Mouse (Mus musculus) hindbrain, embryonic 11.5 days (tissue): ENCODE measurements around the gene Elmo2. TPM values are rescaled to one million over a fixed set of nuclear protein-coding genes. Genes with fewer than 3 reads are reported as not detected.
A peak's percentile ranks its signal among the peaks of the same experiment; 100 is the strongest.

Experiments used
- ATAC-seq: fragments of 200-750 bp; cut with Nextera tagmentation; 2 replicates; pipeline ENCODE4 v1.8.0; 2017; ENCODE audit warnings: mild to moderate bottlenecking, moderate TSS enrichment, moderate library complexity; ENCODE audit not compliant: low FRiP score
- DNase-seq: peaks from one replicate; pipeline ENCODE4 v3.0.0-alpha.2; 2015; ENCODE audit warnings: low spot score
- H3K27ac ChIP-seq: fragments of 300-500 bp; sonication (generic); 2 replicates; pipeline ENCODE4 v1.5.1; 2014; ENCODE audit warnings: mild to moderate bottlenecking, low read depth, low read length
- H3K27me3 ChIP-seq: fragments of 300-500 bp; sonication (generic); 2 replicates; pipeline ENCODE4 v1.6.1; 2014; ENCODE audit warnings: mild to moderate bottlenecking, low read length, moderate library complexity, mixed read lengths; ENCODE audit not compliant: control insufficient read depth, insufficient read depth
- H3K36me3 ChIP-seq: fragments of 300-500 bp; sonication (generic); 2 replicates; pipeline ENCODE4 v1.6.1; 2014; ENCODE audit warnings: mild to moderate bottlenecking, low read length, moderate library complexity, mixed read lengths; ENCODE audit not compliant: control insufficient read depth, insufficient read depth
- H3K4me1 ChIP-seq: fragments of 300-500 bp; sonication (generic); replicated peaks from 2 replicates; pipeline ENCODE4 v1.6.1; 2014; ENCODE audit warnings: low read length, mixed read lengths; ENCODE audit not compliant: control insufficient read depth, insufficient read depth
- H3K4me2 ChIP-seq: fragments of 300-500 bp; sonication (generic); replicated peaks from 2 replicates; pipeline ENCODE4 v1.6.1; 2014; ENCODE audit warnings: mild to moderate bottlenecking, low read depth, low read length
- H3K4me3 ChIP-seq: fragments of 300-500 bp; sonication (generic); 2 replicates; pipeline ENCODE4 v1.5.1; 2014; ENCODE audit warnings: low read depth, low read length
- H3K9ac ChIP-seq: fragments of 300-500 bp; sonication (generic); 2 replicates; pipeline ENCODE4 v1.6.1; 2014; ENCODE audit warnings: low read depth, low read length
- H3K9me3 ChIP-seq: fragments of 300-500 bp; sonication (generic); 2 replicates; pipeline ENCODE4 v1.6.1; 2016; ENCODE audit warnings: low read length; ENCODE audit not compliant: control insufficient read depth
- WGBS: fragments of 180-500 bp; shearing (Covaris S2); extraction: QIAGEN DNeasy Blood & Tissue Kit; methylation state at CpG from one replicate; pipeline ENCODE4 v1.1.7; 2014; 5-methylcytosine and 5-hydroxymethylcytosine counted together
- polyA plus RNA-seq: library from polyadenylated mRNA; unstranded; fragments of >200 nt; fragmentation: Nextera tagmentation; extraction: Ambion mirVana; gene quantifications from 2 replicates; pipeline ENCODE4 v1.2.1, GENCODE M21; 2014

The Elmo2 gene
- polyA plus RNA-seq, 1 experiment from 2014 or later, result 76.7 TPM

- H3K36me3 ChIP-seq, result peaks cover 8% of the 10 kb centered on the region; the same call in 1 of the 2 replicates
- no peak overlapping the region for H3K27ac ChIP-seq
- H3K4me1 ChIP-seq, result no peaks in the 10 kb centered on the region
- no peak for DNase-seq
- no peaks in the 10 kb centered on the region for H3K9me3 ChIP-seq
- no peak overlapping the region for H3K4me2 ChIP-seq
- no peaks in the 10 kb centered on the region for H3K27me3 ChIP-seq
- no peak overlapping the region for H3K9ac ChIP-seq
- no peak overlapping the region for H3K4me3 ChIP-seq
- ATAC-seq, result no peak
- WGBS, result 94% methylated on average over 11 of the region's 11 CpGs
These were observed 28.9 kb downstream of the Elmo2 start for GRCm38 (mm10) chr2:165297429-165297828.

DNA sequence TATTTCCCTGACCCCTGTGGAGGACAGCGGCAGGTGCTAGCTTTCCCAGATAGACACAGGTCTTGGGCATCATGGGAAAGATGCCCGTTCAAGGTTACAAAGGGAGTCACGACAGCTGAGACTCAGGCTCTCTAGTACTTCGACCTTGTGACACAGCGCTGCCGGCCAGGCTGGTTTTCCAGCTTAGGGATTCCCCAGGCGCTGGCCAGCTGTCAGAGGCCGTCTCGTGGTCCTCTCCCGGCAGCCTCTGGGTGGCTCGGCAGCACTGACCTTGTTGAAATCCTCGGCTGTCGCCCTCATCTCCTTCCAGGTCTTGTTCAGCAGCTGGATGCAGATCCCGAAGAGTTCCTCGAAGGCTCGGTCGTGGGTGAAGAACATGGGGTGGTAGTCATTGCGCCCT lies 29.7 kb downstream of the Elmo2 start:
- peaks cover 8% of the 10 kb centered on the region; the same call in 1 of the 2 replicates for H3K36me3 ChIP-seq
- no peaks in the 10 kb centered on the region for H3K4me1 ChIP-seq

DNA sequence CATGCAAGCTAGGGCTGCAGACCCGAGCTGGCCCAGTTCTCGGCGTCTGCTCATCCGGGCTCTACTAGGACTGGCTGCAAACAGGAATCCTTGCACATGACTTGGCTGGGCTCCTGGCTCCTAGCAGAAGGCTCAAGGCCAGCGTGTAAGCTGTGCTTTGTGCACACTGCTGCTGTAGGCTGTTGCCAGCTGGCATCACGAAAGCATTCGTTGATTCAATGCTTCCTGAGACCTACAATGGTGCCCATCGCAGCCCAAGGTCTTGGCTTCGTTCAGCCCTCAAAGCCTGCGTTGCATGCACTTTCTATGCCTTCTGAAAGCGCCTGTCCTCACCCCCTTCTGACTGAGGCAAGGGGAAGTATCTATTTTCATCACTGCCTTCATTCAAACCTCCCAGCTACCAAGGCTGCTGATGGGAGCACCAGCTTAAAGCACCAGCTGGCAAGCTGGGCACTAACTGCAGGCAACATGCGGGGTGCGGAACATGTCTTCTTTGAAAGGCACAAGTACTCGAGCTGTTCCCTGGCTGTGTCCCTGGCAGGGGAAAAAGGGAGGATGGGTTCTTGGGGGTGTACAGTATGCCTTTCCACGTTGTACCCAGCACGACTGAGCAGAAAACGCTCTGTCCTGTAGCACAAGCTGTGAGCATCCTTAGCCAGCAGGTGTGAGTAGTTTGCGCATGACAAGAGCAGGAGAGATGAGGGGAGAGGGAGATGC lies 37.8 kb downstream of the Elmo2 start:
- H3K36me3 ChIP-seq, result 0 out of 2 replicates have a peak, but pooled peaks cover 2% of the 10 kb centered on the region
- H3K9me3 ChIP-seq, result no peaks in the 10 kb centered on the region
- H3K4me1 ChIP-seq, result peaks cover 6% of the 10 kb centered on the region
- peak overlapping the region; percentile 81; the same call in 1 of the 2 replicates for H3K9ac ChIP-seq
- peak overlapping the region; percentile 82 for H3K4me3 ChIP-seq
- no peaks in the 10 kb centered on the region for H3K27me3 ChIP-seq
- H3K4me2 ChIP-seq, result peak overlapping the region; percentile 91
- DNase-seq (no peak), ATAC-seq (no peak; the same call in 1 of the 2 replicates)
- peak overlapping the region; percentile 10; the same call in 1 of the 2 replicates for H3K27ac ChIP-seq
- 71% methylated on average over 18 of the region's 18 CpGs for WGBS

More for the DNA sequence above, 29.7 kb downstream of the Elmo2 start:
- DNase-seq (no peak), ATAC-seq (no peak)
- H3K27me3 ChIP-seq, result no peaks in the 10 kb centered on the region
- no peak overlapping the region for H3K9ac ChIP-seq
- H3K9me3 ChIP-seq, result no peaks in the 10 kb centered on the region
- H3K27ac ChIP-seq, result no peak overlapping the region
- no peak overlapping the region for H3K4me3 ChIP-seq
- no peak overlapping the region for H3K4me2 ChIP-seq
- 86% methylated on average over 18 of the region's 18 CpGs for WGBS

GRCm38 (mm10) chr2:165287202-165287984 lies 38.9 kb downstream of the Elmo2 start, which contains the start of gene Slc35c2:
Gene Slc35c2 (minus strand): TSS chr2:165287869.
- H3K27me3 ChIP-seq, result no peaks in the 10 kb centered on the region
- DNase-seq (peak; percentile 97), ATAC-seq (peak; percentile 94)
- 1% methylated on average over 49 of the region's 49 CpGs for WGBS
- H3K9ac ChIP-seq, result peak within 1 kb of the TSS; percentile 81
- peak within 1 kb of the TSS; percentile 82 for H3K4me3 ChIP-seq
- peaks cover 6% of the 10 kb centered on the region for H3K4me1 ChIP-seq
- peak within 1 kb of the TSS; percentile 17; the same call in 1 of the 2 replicates for H3K27ac ChIP-seq
- H3K9me3 ChIP-seq, result no peaks in the 10 kb centered on the region
- peak within 1 kb of the TSS; percentile 91 for H3K4me2 ChIP-seq
- H3K36me3 ChIP-seq, result 0 out of 2 replicates have a peak, but pooled peaks cover 2% of the 10 kb centered on the region

DNA sequence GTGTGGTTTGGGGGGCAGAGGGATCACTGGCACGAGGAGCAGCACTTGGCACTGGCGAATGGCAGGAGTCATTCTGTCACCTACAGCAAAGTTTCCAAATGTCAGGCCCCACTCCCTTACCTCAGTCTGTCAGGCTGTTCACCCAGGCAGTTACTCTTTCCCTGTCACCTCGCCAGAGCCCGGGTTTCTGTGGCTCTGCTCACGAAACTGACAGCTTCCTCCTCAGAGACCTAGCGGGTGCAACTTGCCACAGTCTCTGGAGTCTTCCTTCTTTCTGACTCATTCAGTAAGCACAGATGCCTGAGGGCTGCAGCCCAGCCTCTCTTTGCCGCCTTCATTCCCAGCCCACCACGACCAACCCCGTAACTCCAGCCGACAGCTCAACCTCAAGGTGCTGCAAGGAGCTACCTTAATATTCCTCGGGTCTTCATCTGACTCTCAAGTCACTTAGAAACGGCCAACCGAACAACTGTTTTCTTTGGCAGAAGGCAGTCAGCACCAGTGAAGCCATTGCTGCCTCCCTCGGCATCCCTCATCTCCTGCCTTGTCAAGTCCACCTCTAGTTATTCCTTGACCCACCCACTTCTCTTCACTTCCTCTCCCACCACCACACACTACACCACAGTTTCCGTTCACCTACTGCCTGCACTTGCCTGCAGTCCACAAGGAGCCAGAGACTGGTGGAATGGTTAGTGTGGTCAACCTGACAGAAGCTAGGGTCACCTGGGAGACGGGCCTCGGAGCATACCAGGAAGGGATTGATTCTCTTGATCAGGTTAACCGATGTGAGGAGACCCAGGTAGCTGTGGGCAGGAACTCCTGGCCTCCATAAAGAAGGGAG lies 39.7 kb downstream of the Elmo2 start:
- DNase-seq (no peak), ATAC-seq (no peak)
- WGBS, result 73% methylated on average over 18 of the region's 18 CpGs
- Histone ChIP-seq H3K27me3 (no peaks in the 10 kb centered on the region), H3K4me3 (peak overlapping the region; percentile 82), H3K27ac (0 out of 2 replicates have a peak overlapping the region, but pooled peaks have one; percentile 17), H3K36me3 (0 out of 2 replicates have a peak, but pooled peaks cover 2% of the 10 kb centered on the region), H3K4me2 (peak overlapping the region; percentile 91), H3K9ac (peak overlapping the region; percentile 81), H3K4me1 (peaks cover 6% of the 10 kb centered on the region), H3K9me3 (no peaks in the 10 kb centered on the region)

DNA sequence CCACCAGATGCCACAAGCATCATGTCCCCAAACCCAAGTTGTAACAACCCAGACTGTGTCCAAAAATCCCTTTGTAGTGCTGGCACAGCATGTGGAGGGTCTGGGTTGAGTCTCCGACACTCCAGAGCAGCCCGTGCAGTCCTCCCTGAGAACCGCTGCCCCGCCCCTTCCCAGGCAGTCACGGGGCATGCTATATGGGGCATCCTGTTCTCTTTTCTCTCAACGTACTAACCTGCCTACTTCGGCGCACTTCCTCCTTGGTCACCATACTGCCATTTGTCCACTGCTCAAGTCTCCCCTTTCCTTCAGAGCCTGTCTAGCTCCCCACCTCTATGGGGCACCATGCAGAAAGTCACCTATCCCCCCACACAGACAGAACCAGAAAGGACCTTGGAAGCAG lies 40.7 kb downstream of the Elmo2 start:
- WGBS, result 90% methylated on average over 8 of the region's 8 CpGs
- no peak overlapping the region for H3K9ac ChIP-seq
- H3K36me3 ChIP-seq, result 0 out of 2 replicates have a peak, but pooled peaks cover 2% of the 10 kb centered on the region
- peaks cover 6% of the 10 kb centered on the region for H3K4me1 ChIP-seq
- no peak overlapping the region for H3K27ac ChIP-seq
- no peak for DNase-seq
- no peak overlapping the region for H3K4me3 ChIP-seq
- no peaks in the 10 kb centered on the region for H3K9me3 ChIP-seq
- H3K27me3 ChIP-seq, result no peaks in the 10 kb centered on the region
- no peak overlapping the region for H3K4me2 ChIP-seq
- ATAC-seq, result no peak

DNA sequence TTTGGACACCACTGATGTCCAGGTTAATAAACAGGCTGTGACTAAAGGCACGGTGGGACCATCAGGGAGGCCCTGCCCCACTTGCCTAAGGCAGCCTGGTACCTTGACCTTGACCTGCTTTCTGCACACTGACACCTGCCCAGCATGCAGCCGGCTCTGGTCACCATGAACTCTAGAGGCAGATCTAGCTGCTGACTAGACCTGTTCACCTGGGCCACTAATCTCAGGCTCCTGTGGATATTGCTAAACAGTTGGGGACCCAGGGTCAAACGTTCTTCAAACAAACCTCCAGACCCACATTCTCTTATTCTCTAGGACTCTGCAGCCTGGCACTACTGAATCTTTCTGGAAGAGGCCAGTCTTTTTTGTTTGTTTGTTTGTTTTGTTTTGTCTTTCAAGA lies 41.2 kb downstream of the Elmo2 start:
- Histone ChIP-seq H3K4me2 (no peak overlapping the region), H3K36me3 (0 out of 2 replicates have a peak, but pooled peaks cover 2% of the 10 kb centered on the region), H3K27me3 (no peaks in the 10 kb centered on the region), H3K4me1 (peaks cover 6% of the 10 kb centered on the region), H3K27ac (no peak overlapping the region), H3K9ac (no peak overlapping the region), H3K9me3 (no peaks in the 10 kb centered on the region), H3K4me3 (no peak overlapping the region)
- ATAC-seq (no peak), DNase-seq (no peak)
- 82% methylated on average over 3 of the region's 3 CpGs for WGBS

- H3K4me3 ChIP-seq, result no peak overlapping the region
- ATAC-seq (no peak), DNase-seq (no peak)
- no peaks in the 10 kb centered on the region for H3K27me3 ChIP-seq
- no peak overlapping the region for H3K4me2 ChIP-seq
- H3K27ac ChIP-seq, result no peak overlapping the region
- H3K9me3 ChIP-seq, result no peaks in the 10 kb centered on the region
- no peak overlapping the region for H3K9ac ChIP-seq
- H3K36me3 ChIP-seq, result no peaks in the 10 kb centered on the region
- WGBS, result 92% methylated on average over 7 of the region's 7 CpGs
- peaks cover 6% of the 10 kb centered on the region for H3K4me1 ChIP-seq
These were observed 41.9 kb downstream of the Elmo2 start for GRCm38 (mm10) chr2:165284377-165284776.
